Mouse (Mus musculus) MEL (cell line): ENCODE data around the gene Tmem198. TPM values are rescaled to one million over a fixed set of nuclear protein-coding genes. Genes with fewer than 3 reads are reported as not detected.

Experiments
- DNase-seq: peaks from one replicate; pipeline ENCODE4 v3.0.0; 2011; ENCODE audit warnings: low read depth, low spot score
- H3K27ac ChIP-seq: 2 replicates; pipeline ENCODE4 v1.5.1; 2012; ENCODE audit warnings: low read depth, mild to moderate bottlenecking, control low read depth, low read length, moderate library complexity; ENCODE audit not compliant: control insufficient read depth
- H3K27me3 ChIP-seq, 2 experiments: fragments of 150-350 bp in 1 of 2; sonication (generic) in 1 of 2; 2 replicates each; pipeline ENCODE4 v1.6.1; 2012; ENCODE audit warnings: low read length in 2 of 2, mild to moderate bottlenecking in 2 of 2, improper control_type of control experiment in 1 of 2, moderate library complexity in 1 of 2; ENCODE audit not compliant: insufficient read depth in 2 of 2, control insufficient read depth in 1 of 2
- H3K36me3 ChIP-seq, 2 experiments: 2 replicates each; pipeline ENCODE4 v1.6.1; 2012 to 2014; ENCODE audit warnings: low read length in 2 of 2, improper control_type of control experiment in 1 of 2, inconsistent platforms in 1 of 2, mild to moderate bottlenecking in 1 of 2; ENCODE audit not compliant: insufficient read depth in 2 of 2, control insufficient read depth in 1 of 2
- H3K4me1 ChIP-seq, 2 experiments: fragments of 150-350 bp in 1 of 2; sonication (generic) in 1 of 2; 2 replicates each; pipeline ENCODE4 v1.6.1; 2012; ENCODE audit warnings: low read length in 2 of 2, improper control_type of control experiment in 1 of 2, mild to moderate bottlenecking in 1 of 2; ENCODE audit not compliant: insufficient read depth in 2 of 2, control insufficient read depth in 1 of 2
- H3K4me3 ChIP-seq, 2 experiments: fragments of 150-350 bp in 1 of 2; sonication (generic) in 1 of 2; 2 replicates each; pipeline ENCODE4 v1.5.1; 2012; ENCODE audit warnings: low read depth in 2 of 2, low read length in 2 of 2, mild to moderate bottlenecking in 2 of 2, moderate library complexity in 2 of 2, control low read depth in 1 of 2, improper control_type of control experiment in 1 of 2; ENCODE audit not compliant: control insufficient read depth in 1 of 2, insufficient read depth in 1 of 2
- H3K79me2 ChIP-seq: 2 replicates; pipeline ENCODE4 v1.6.1; 2012; ENCODE audit warnings: mild to moderate bottlenecking, low read length, moderate library complexity; ENCODE audit not compliant: control insufficient read depth, poor library complexity, insufficient read depth
- H3K9ac ChIP-seq: 2 replicates; pipeline ENCODE4 v1.6.1; 2012; ENCODE audit warnings: low read depth, mild to moderate bottlenecking, control low read depth, low read length, moderate library complexity; ENCODE audit not compliant: control insufficient read depth, poor library complexity, severe bottlenecking
- H3K9me3 ChIP-seq: fragments of 150-350 bp; sonication (generic); replicated peaks from 2 replicates; pipeline ENCODE4 v1.6.1; 2012; ENCODE audit warnings: mild to moderate bottlenecking, low read length, improper control_type of control experiment, moderate library complexity; ENCODE audit not compliant: insufficient read depth
- CTCF ChIP-seq, 3 experiments: IDR thresholded peaks in 2 of 3; conservative IDR thresholded peaks in 1 of 3; 2 replicates each; pipeline ENCODE4 v1.5.1; 2011 to 2012; ENCODE audit warnings: low read length in 3 of 3, low read depth in 2 of 3, mild to moderate bottlenecking in 2 of 3, improper control_type of control experiment in 1 of 3, inconsistent platforms in 1 of 3, mixed read lengths in 1 of 3, moderate library complexity in 1 of 3; ENCODE audit not compliant: control insufficient read depth in 1 of 3, insufficient read depth in 1 of 3, poor library complexity in 1 of 3, severe bottlenecking in 1 of 3
- ELF1 ChIP-seq: IDR thresholded peaks from 2 replicates; pipeline ENCODE4 v1.6.1; 2014; ENCODE audit warnings: low read depth, mild to moderate bottlenecking, inconsistent platforms, low read length, improper control_type of control experiment, moderate library complexity
- EP300 ChIP-seq, 2 experiments: IDR thresholded peaks; 2 replicates each; pipeline ENCODE4 v1.6.1; 2011; ENCODE audit warnings: improper control_type of control experiment in 2 of 2, low read length in 2 of 2, low read depth in 1 of 2, mild to moderate bottlenecking in 1 of 2
- GATA1 ChIP-seq: IDR thresholded peaks from 2 replicates; pipeline ENCODE4 v1.6.1; 2011; ENCODE audit warnings: low read depth, low read length, improper control_type of control experiment
- HCFC1 ChIP-seq: IDR thresholded peaks from 2 replicates; pipeline ENCODE4 v1.6.1; 2012; ENCODE audit warnings: low read depth, mild to moderate bottlenecking, inconsistent platforms, low read length, improper control_type of control experiment, moderate library complexity
- KAT2A ChIP-seq: conservative IDR thresholded peaks from 2 replicates; pipeline ENCODE4 v1.6.1; 2012; ENCODE audit warnings: low read depth, low read length, improper control_type of control experiment, inconsistent platforms
- MAX ChIP-seq: IDR thresholded peaks from 2 replicates; pipeline ENCODE4 v1.6.1; 2011; ENCODE audit warnings: low read length, improper control_type of control experiment
- MAZ ChIP-seq: IDR thresholded peaks from 2 replicates; pipeline ENCODE4 v1.6.1; 2012; ENCODE audit warnings: low read depth, mild to moderate bottlenecking, inconsistent platforms, low read length, improper control_type of control experiment
- MXI1 ChIP-seq: IDR thresholded peaks from 2 replicates; pipeline ENCODE4 v1.6.1; 2011; ENCODE audit warnings: mild to moderate bottlenecking, low read depth, low read length, improper control_type of control experiment
- NRF1 ChIP-seq: IDR thresholded peaks from 2 replicates; pipeline ENCODE4 v1.6.1; 2014; ENCODE audit warnings: low read depth, mild to moderate bottlenecking, inconsistent platforms, low read length, improper control_type of control experiment, moderate library complexity; ENCODE audit not compliant: poor library complexity, insufficient read depth, severe bottlenecking
- POLR2A ChIP-seq, 2 experiments: IDR thresholded peaks; 2 replicates each; pipeline ENCODE4 v1.6.1; 2011 to 2012; ENCODE audit warnings: low read length in 2 of 2, mild to moderate bottlenecking in 2 of 2, control low read depth in 1 of 2, improper control_type of control experiment in 1 of 2, low read depth in 1 of 2, moderate library complexity in 1 of 2; ENCODE audit not compliant: control insufficient read depth in 1 of 2, insufficient read depth in 1 of 2, poor library complexity in 1 of 2
- POLR2AphosphoS5 ChIP-seq: IDR thresholded peaks from 2 replicates; pipeline ENCODE4 v1.6.1; 2012; ENCODE audit warnings: low read depth, borderline replicate concordance, mild to moderate bottlenecking, inconsistent platforms, low read length, moderate library complexity, mixed read lengths
- RAD21 ChIP-seq: IDR thresholded peaks from 2 replicates; pipeline ENCODE4 v1.6.1; 2011; ENCODE audit warnings: mild to moderate bottlenecking, low read depth, low read length, improper control_type of control experiment
- SIN3A ChIP-seq: IDR thresholded peaks from 2 replicates; pipeline ENCODE4 v1.6.1; 2012; ENCODE audit warnings: low read length, improper control_type of control experiment, inconsistent platforms
- SMC3 ChIP-seq: IDR thresholded peaks from 2 replicates; pipeline ENCODE4 v1.6.1; 2011; ENCODE audit warnings: low read depth, low read length, improper control_type of control experiment
- TAL1 ChIP-seq: IDR thresholded peaks from 2 replicates; pipeline ENCODE4 v1.6.1; 2012; ENCODE audit warnings: mild to moderate bottlenecking, inconsistent platforms, low read length, moderate library complexity, mixed read lengths
- TCF12 ChIP-seq: IDR thresholded peaks from 2 replicates; pipeline ENCODE4 v1.6.1; 2014; ENCODE audit warnings: low read depth, mild to moderate bottlenecking, inconsistent platforms, low read length, improper control_type of control experiment, moderate library complexity
- USF2 ChIP-seq, 2 experiments: IDR thresholded peaks; 2 replicates each; pipeline ENCODE4 v1.6.1; 2011 to 2012; ENCODE audit warnings: improper control_type of control experiment in 2 of 2, low read length in 2 of 2, borderline replicate concordance in 1 of 2, inconsistent platforms in 1 of 2, low read depth in 1 of 2, mild to moderate bottlenecking in 1 of 2; ENCODE audit not compliant: insufficient read depth in 1 of 2
- ZC3H11A ChIP-seq: IDR thresholded peaks from 2 replicates; pipeline ENCODE4 v1.6.1; 2012; ENCODE audit warnings: low read depth, mild to moderate bottlenecking, inconsistent platforms, low read length, improper control_type of control experiment
- polyA plus RNA-seq, 2 experiments: library from polyadenylated mRNA; stranded (reverse) in 1 of 2; unstranded in 1 of 2; fragments of >175 nt in 1 of 2; fragments of >200 nt in 1 of 2; gene quantifications; 2 replicates each; pipeline versions ENCODE4 v1.2.1 to v1.2.4; 2012; ENCODE audit warnings: low replicate concordance in 2 of 2, low read depth in 1 of 2; ENCODE audit not compliant: insufficient read length in 2 of 2, insufficient read depth in 1 of 2, missing spikeins in 1 of 2
- total RNA-seq: library from RNA; depleted of rRNA; stranded (reverse); fragments of 300-350 nt; gene quantifications from 2 replicates; pipeline ENCODE4 v1.2.3, GENCODE M21; 2012

The Tmem198 gene
- total and polyA plus RNA-seq, 3 experiments: 0.65 to 1.4 TPM; not detected in 1

GRCm38 (mm10) chr1:75477264-75477965 is 1.9 kb upstream of the Tmem198 start:
- Histone ChIP-seq H3K27ac (no peak overlapping the region), H3K9ac (peak overlapping the region; percentile 44), H3K36me3 (peaks cover 0 to 5% of the 10 kb centered on the region in 2 experiments; a peak in 3 of 4 replicates), H3K4me3 (peak overlapping the region; percentile 86 to 90), H3K9me3 (no peaks in the 10 kb centered on the region), H3K27me3 (no peaks in the 10 kb centered on the region), H3K4me1 (0 out of 4 replicates have a peak, but pooled peaks cover 0 to 4% of the 10 kb centered on the region in 2 experiments), H3K79me2 (peaks cover 3% of the 10 kb centered on the region; the same call in 1 of the 2 replicates)
- DNase-seq: peak; percentile 86
- no peak for TF ChIP-seq MAX
- TF ChIP-seq RAD21: peak; percentile 15; the same call in 1 of the 2 replicates
- TF ChIP-seq POLR2AphosphoS5: no peak
- TF ChIP-seq SMC3: peak; percentile 33; the same call in 1 of the 2 replicates
- peak; percentile 21; the same call in 1 of the 2 replicates for TF ChIP-seq TAL1
- TF ChIP-seq MAZ: 0 out of 2 replicates have a peak, but pooled peaks have one; percentile 29
- TF ChIP-seq MXI1: peak; percentile 57; the same call in 1 of the 2 replicates
- TF ChIP-seq GATA1: peak; percentile 21; the same call in 1 of the 2 replicates
- TF ChIP-seq EP300 (IDR thresholded peaks at IDR 0.05; ENCODE audit: low read depth in 1 of 2, low read length in 2 of 2): 0 out of 4 replicates have a peak, but pooled peaks have one; percentile 20 to 26
- no peak for TF ChIP-seq ZC3H11A
- 0 out of 2 replicates have a peak, but pooled peaks have one; percentile 2 for TF ChIP-seq SIN3A
- TF ChIP-seq ELF1: no peak
- no peak for TF ChIP-seq TCF12
- TF ChIP-seq CTCF (IDR thresholded peaks at IDR 0.05 in 2 of 3, conservative IDR thresholded peaks at IDR 0.05 in 1 of 3; ENCODE audit: control insufficient read depth in 1 of 3, insufficient read depth in 1 of 3, low read depth in 2 of 3, low read length in 3 of 3, poor library complexity in 1 of 3, severe bottlenecking in 1 of 3): peak; percentile 74 to 84 (median 81)

GRCm38 (mm10) chr1:75477966-75478290 is 1.4 kb upstream of the Tmem198 start:
- Histone ChIP-seq H3K79me2 (peaks cover 3% of the 10 kb centered on the region; the same call in 1 of the 2 replicates), H3K4me3 (peak overlapping the region; percentile 86 to 90), H3K4me1 (0 out of 4 replicates have a peak, but pooled peaks cover 0 to 4% of the 10 kb centered on the region in 2 experiments), H3K36me3 (peaks cover 0 to 5% of the 10 kb centered on the region in 2 experiments; a peak in 3 of 4 replicates), H3K27me3 (no peaks in the 10 kb centered on the region), H3K9me3 (no peaks in the 10 kb centered on the region), H3K9ac (peak overlapping the region; percentile 89; the same call in 1 of the 2 replicates), H3K27ac (no peak overlapping the region)
- no peak for DNase-seq
- TF ChIP-seq POLR2A (IDR thresholded peaks at IDR 0.05; ENCODE audit: control insufficient read depth in 1 of 2, insufficient read depth in 1 of 2, low read depth in 1 of 2, low read length in 2 of 2, poor library complexity in 1 of 2) (no peak), KAT2A (no peak), NRF1 (no peak), USF2 (IDR thresholded peaks at IDR 0.05; ENCODE audit: borderline replicate concordance in 1 of 2, insufficient read depth in 1 of 2, low read depth in 1 of 2, low read length in 2 of 2) (no peak), MAZ (no peak), HCFC1 (no peak)
